Comparison of ENCODE assay signal across 17 mouse cellular contexts in genomic region chr2:144718273-144718672, GRCm38 (mm10).
"Had no signal": no experiment of that assay in that cellular context is flagged by ENCODE, and none has a peak within 500 bp of the region (broad histone marks: within the 10 kb centered on the region; RNA-seq: fewer than 3 reads in every experiment).

No protein-coding gene starts in this region.

- H3K36me3 ChIP-seq: limb, embryonic 12.5 days; limb, embryonic 15.5 days; liver, embryonic 15.5 days; lung, embryonic 15.5 days had no signal

- H3K27me3 ChIP-seq: limb, embryonic 12.5 days; limb, embryonic 15.5 days; liver, embryonic 15.5 days; lung, embryonic 15.5 days; megakaryocyte, embryonic 14.5 days had no signal

- H3K9me3 ChIP-seq: limb, embryonic 12.5 days; limb, embryonic 15.5 days; liver, embryonic 15.5 days; lung, embryonic 15.5 days; megakaryocyte, embryonic 14.5 days had no signal

- H3K4me3 ChIP-seq: limb, embryonic 12.5 days; limb, embryonic 15.5 days; liver, embryonic 15.5 days; lung, embryonic 15.5 days; megakaryocyte, embryonic 14.5 days had no signal

- H3K27ac ChIP-seq: limb, embryonic 12.5 days; liver, embryonic 15.5 days; lung, embryonic 15.5 days had no signal

- H3K4me1 ChIP-seq: liver, embryonic 15.5 days had no signal

- H3K9ac ChIP-seq: limb, embryonic 12.5 days; limb, embryonic 15.5 days; liver, embryonic 15.5 days; lung, embryonic 15.5 days had no signal

- DNase-seq: kidney, adult 18-20 months; kidney, adult 9 months; kidney, postnatal 14 days; kidney, postnatal 4 days; lung, adult 18-20 months; lung, postnatal 10 days; lung, postnatal 36 days; midbrain, embryonic 14.5 days; thymus, adult 18-20 months; thymus, postnatal 36 days had no signal

- H3K4me2 ChIP-seq: limb, embryonic 12.5 days; limb, embryonic 15.5 days; liver, embryonic 11.5 days; liver, embryonic 15.5 days; lung, embryonic 15.5 days; midbrain, embryonic 11.5 days had no signal
